Mouse (Mus musculus) myocyte (in vitro differentiated cells): ENCODE results near the gene Herc4. TPM values are rescaled to one million over a fixed set of nuclear protein-coding genes. Genes with fewer than 3 reads are reported as not detected.

ENCODE experiments used
- H3K27me3 ChIP-seq: one replicate; pipeline ENCODE4 v1.6.1; 2011; ENCODE audit not compliant: control insufficient read depth, insufficient read depth, insufficient read length
- H3K36me3 ChIP-seq: one replicate; pipeline ENCODE4 v1.6.1; 2011; ENCODE audit not compliant: control insufficient read depth, insufficient read depth
- H3K4me2 ChIP-seq: one replicate; pipeline ENCODE4 v1.6.1; 2011; ENCODE audit warnings: low read depth, control low read depth
- H3K4me3 ChIP-seq: one replicate; pipeline ENCODE4 v1.5.1; 2011; ENCODE audit warnings: mild to moderate bottlenecking, control low read depth, moderate library complexity
- H3K79me2 ChIP-seq: one replicate; pipeline ENCODE4 v1.6.1; 2011; ENCODE audit not compliant: control insufficient read depth, insufficient read depth
- H3ac ChIP-seq: one replicate; pipeline ENCODE4 v1.6.1; 2011; ENCODE audit not compliant: control insufficient read depth, insufficient read length
- CEBPB ChIP-seq: IDR thresholded peaks from 2 replicates; pipeline ENCODE4 v1.6.1; 2011; ENCODE audit warnings: mild to moderate bottlenecking, moderate library complexity; ENCODE audit not compliant: poor library complexity, insufficient read depth, severe bottlenecking
- E2F4 ChIP-seq: IDR thresholded peaks from one replicate; pipeline ENCODE4 v1.6.1; 2011; ENCODE audit warnings: mild to moderate bottlenecking, control low read depth, moderate library complexity; ENCODE audit not compliant: insufficient read depth
- MAX ChIP-seq: IDR thresholded peaks from one replicate; pipeline ENCODE4 v1.6.1; 2011; ENCODE audit warnings: low read depth, mild to moderate bottlenecking, control low read depth
- MYOD1 ChIP-seq, 3 experiments: IDR thresholded peaks; one replicate each; pipeline ENCODE4 v1.6.1; 2011; ENCODE audit warnings: control low read depth in 2 of 3, low read depth in 2 of 3, mild to moderate bottlenecking in 2 of 3, moderate library complexity in 1 of 3; ENCODE audit not compliant: insufficient read length in 2 of 3, control insufficient read depth in 1 of 3
- MYOG ChIP-seq, 3 experiments: IDR thresholded peaks; one replicate each; pipeline ENCODE4 v1.6.1; 2011; ENCODE audit warnings: control low read depth in 2 of 3, low read depth in 2 of 3, mild to moderate bottlenecking in 2 of 3; ENCODE audit not compliant: insufficient read length in 2 of 3, control insufficient read depth in 1 of 3, insufficient read depth in 1 of 3
- POLR2A ChIP-seq: IDR thresholded peaks from one replicate; pipeline ENCODE4 v1.6.1; 2011; ENCODE audit warnings: low read depth, mild to moderate bottlenecking, control low read depth, moderate library complexity; ENCODE audit not compliant: insufficient read length
- POLR2AphosphoS2 ChIP-seq: IDR thresholded peaks from one replicate; pipeline ENCODE4 v1.6.1; 2011; ENCODE audit warnings: low read depth, control low read depth; ENCODE audit not compliant: insufficient read length
- REST ChIP-seq: IDR thresholded peaks from one replicate; pipeline ENCODE4 v1.6.1; 2011; ENCODE audit warnings: mild to moderate bottlenecking, control low read depth, moderate library complexity; ENCODE audit not compliant: insufficient read depth, insufficient read length
- SRF ChIP-seq: IDR thresholded peaks from one replicate; pipeline ENCODE4 v1.6.1; 2011; ENCODE audit warnings: low read depth; ENCODE audit not compliant: control insufficient read depth, insufficient read length
- TCF12 ChIP-seq: IDR thresholded peaks from one replicate; pipeline ENCODE4 v1.6.1; 2011; ENCODE audit warnings: mild to moderate bottlenecking, control low read depth; ENCODE audit not compliant: poor library complexity, insufficient read depth, severe bottlenecking
- TCF3 ChIP-seq: IDR thresholded peaks from one replicate; pipeline ENCODE4 v1.6.1; 2011; ENCODE audit warnings: low read depth, control low read depth; ENCODE audit not compliant: insufficient read length
- USF1 ChIP-seq: IDR thresholded peaks from one replicate; pipeline ENCODE4 v1.6.1; 2011; ENCODE audit warnings: low read depth, mild to moderate bottlenecking, control low read depth, moderate library complexity
- polyA plus RNA-seq: library from polyadenylated mRNA; unstranded; fragments of >200 nt; fragmentation: generic; extraction: Trizol; gene quantifications from one replicate; pipeline ENCODE4 v1.2.1, GENCODE M21; 2012; ENCODE audit warnings: missing spikeins

Herc4 gene
- polyA plus RNA-seq: 13.6 TPM

DNA sequence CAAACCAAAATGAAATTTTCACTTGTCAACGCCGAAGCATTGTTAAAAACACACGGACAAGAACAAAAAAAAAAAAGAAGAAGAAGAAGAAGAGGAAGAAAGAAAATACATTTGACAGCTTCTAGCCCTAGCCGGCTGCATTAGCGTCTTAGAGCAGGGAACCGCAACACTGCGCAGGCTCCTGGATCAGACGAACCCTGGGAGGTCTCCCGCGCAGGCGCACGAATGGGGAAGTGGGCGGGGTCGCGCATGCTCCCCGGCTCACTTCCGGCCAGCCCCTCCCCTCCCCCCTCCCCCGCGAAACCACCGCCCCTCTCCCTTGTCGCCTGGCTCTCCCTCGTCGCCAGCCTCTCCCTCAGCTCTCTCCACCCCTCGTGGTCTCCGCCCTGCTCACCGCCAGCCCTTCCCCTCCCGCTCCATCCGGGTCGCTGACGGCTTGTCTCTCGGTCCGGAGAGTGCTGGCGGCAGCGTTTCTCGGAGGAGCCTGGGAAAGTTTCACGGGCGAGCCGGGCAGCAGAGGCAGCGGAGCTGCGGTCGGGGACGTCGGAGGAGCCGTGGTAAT is at the start of gene Herc4:
Gene Herc4, plus strand, starts transcription at position 318 of the 562 bp plus-strand sequence.
- peak within 1 kb of the TSS; percentile 76 for H3K4me3 ChIP-seq
- peaks cover 42% of the 10 kb centered on the region for H3K79me2 ChIP-seq
- peaks cover 12% of the 10 kb centered on the region for H3K36me3 ChIP-seq
- H3K27me3 ChIP-seq: no peaks in the 10 kb centered on the region
- no peak for TF ChIP-seq E2F4
- TF ChIP-seq REST: no peak
- TF ChIP-seq POLR2AphosphoS2: peak; percentile 94
- peak; percentile 92 for TF ChIP-seq POLR2A
- peak in 1 of 3 experiments; percentile 42 for TF ChIP-seq MYOG (IDR thresholded peaks at IDR 0.05; ENCODE audit: control insufficient read depth in 1 of 3, insufficient read depth in 1 of 3, insufficient read length in 2 of 3, low read depth in 2 of 3)
- peak within 1 kb of the TSS; percentile 97 for H3K4me2 ChIP-seq
- peak within 1 kb of the TSS; percentile 30 for H3ac ChIP-seq

DNA sequence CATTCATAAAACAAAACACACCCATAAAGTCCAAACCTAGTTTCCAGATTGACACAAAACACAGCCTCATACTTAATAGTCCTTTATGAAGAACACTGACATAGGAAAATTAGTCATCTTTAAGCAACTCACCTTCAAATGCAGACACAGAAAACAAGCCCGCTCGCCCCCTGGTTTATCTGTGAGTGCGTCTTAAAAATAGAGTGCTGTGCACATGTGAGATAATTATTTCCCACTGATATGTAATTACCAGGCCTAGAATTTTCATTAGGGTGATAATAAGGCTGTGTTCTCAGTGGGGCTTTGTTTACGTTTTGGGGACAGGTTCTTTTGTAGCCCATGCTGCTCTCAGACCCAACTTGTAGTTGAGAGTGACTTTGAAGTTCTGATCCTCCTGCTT is 44.6 kb upstream of the Herc4 start:
- Histone ChIP-seq H3ac (no peak overlapping the region), H3K4me3 (no peak overlapping the region), H3K27me3 (no peaks in the 10 kb centered on the region), H3K4me2 (no peak overlapping the region), H3K36me3 (no peaks in the 10 kb centered on the region), H3K79me2 (no peaks in the 10 kb centered on the region)
- TF ChIP-seq TCF3: no peak
- no peak for TF ChIP-seq MAX
- TF ChIP-seq USF1: no peak

DNA sequence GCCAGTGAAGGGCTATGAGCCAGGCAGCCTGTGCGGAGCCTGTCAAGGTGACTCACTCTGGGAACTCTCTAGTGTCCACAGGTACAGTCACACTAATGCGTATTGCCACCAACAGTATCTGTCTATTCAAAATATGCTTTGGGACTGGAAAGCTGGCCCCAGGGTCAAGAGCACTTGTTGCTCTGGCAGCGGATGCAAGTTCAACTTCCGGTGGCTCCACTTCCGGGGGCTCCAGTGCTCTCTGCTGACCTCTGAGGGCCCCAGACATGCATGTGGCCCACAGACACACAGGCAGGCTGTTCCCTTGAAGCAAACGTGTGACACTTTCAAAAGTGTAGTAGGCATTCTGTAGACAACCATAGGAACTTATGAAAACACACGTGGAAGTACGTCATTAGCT is 42.1 kb upstream of the Herc4 start:
- Histone ChIP-seq H3K27me3 (no peaks in the 10 kb centered on the region), H3K4me3 (no peak overlapping the region), H3K79me2 (no peaks in the 10 kb centered on the region), H3K36me3 (no peaks in the 10 kb centered on the region), H3K4me2 (peak overlapping the region; percentile 48), H3ac (no peak overlapping the region)
- TF ChIP-seq POLR2AphosphoS2: no peak

DNA sequence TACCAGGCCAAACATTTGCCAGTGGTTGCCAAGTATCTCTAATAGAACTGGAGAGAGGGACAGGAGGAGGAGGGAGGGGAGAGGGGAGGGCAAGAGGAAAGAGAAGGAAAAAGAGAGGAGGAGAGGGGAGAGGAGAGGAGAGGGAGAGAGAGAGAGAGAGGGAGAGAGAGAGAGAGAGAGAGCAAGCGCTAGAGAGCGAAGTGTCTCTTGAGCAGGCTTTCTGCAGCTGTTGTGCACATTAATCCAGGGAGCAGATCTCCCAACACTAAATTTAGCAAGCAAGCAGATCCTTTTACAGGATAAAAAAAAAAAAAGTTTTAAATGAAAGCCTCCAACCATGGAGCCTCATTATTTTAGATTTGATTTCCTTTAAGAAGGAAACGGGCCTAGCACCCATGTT is 40.6 kb upstream of the Herc4 start:
- peak; percentile 72 for TF ChIP-seq TCF12
- TF ChIP-seq MYOD1 (IDR thresholded peaks at IDR 0.05; ENCODE audit: control insufficient read depth in 1 of 3, insufficient read length in 2 of 3, low read depth in 2 of 3): peak; percentile 88 to 92 (median 91)
- no peak for TF ChIP-seq POLR2A
- peak in 2 of 3 experiments; percentile 76 to 99 for TF ChIP-seq MYOG (IDR thresholded peaks at IDR 0.05; ENCODE audit: control insufficient read depth in 1 of 3, insufficient read depth in 1 of 3, insufficient read length in 2 of 3, low read depth in 2 of 3)
- TF ChIP-seq REST: no peak
- peak; percentile 35 for TF ChIP-seq TCF3
- no peak overlapping the region for H3ac ChIP-seq
- no peaks in the 10 kb centered on the region for H3K79me2 ChIP-seq
- H3K36me3 ChIP-seq: no peaks in the 10 kb centered on the region
- peak overlapping the region; percentile 48 for H3K4me2 ChIP-seq
- no peak overlapping the region for H3K4me3 ChIP-seq
- no peaks in the 10 kb centered on the region for H3K27me3 ChIP-seq

DNA sequence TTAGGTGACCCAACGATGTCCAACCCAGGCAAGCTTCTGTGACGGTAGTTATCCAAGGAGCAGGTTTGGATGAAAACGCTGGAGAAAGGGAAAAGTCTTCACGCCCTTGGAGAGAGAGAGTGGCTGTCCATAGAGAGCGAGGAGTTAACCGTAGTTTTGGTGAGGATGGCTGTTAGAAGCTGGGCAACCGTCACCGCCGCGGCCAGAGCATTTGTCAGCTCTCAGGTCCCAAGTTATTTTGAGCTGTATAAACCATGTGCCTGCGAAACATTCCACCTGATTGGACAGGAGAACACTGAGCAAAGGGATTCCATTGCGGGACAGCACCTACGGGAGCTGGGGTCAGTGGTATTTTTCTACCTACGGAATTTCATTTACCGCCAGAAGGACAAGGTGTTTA is 39.9 kb upstream of the Herc4 start, which contains the start of gene Mypn:
Gene Mypn, minus strand, starts transcription at position 225 of the 400 bp plus-strand sequence.
- TF ChIP-seq MAX (no peak), TCF3 (no peak), MYOD1 (IDR thresholded peaks at IDR 0.05; ENCODE audit: control insufficient read depth in 1 of 3, insufficient read length in 2 of 3, low read depth in 2 of 3) (no peak), POLR2A (no peak), E2F4 (no peak), POLR2AphosphoS2 (no peak), REST (no peak), TCF12 (no peak), SRF (no peak), MYOG (IDR thresholded peaks at IDR 0.05; ENCODE audit: control insufficient read depth in 1 of 3, insufficient read depth in 1 of 3, insufficient read length in 2 of 3, low read depth in 2 of 3) (no peak), CEBPB (no peak), USF1 (no peak)
- Histone ChIP-seq H3K4me3 (no peak within 1 kb of the TSS), H3K27me3 (no peaks in the 10 kb centered on the region), H3K79me2 (no peaks in the 10 kb centered on the region), H3ac (no peak within 1 kb of the TSS), H3K36me3 (no peaks in the 10 kb centered on the region), H3K4me2 (peak within 1 kb of the TSS; percentile 48)

DNA sequence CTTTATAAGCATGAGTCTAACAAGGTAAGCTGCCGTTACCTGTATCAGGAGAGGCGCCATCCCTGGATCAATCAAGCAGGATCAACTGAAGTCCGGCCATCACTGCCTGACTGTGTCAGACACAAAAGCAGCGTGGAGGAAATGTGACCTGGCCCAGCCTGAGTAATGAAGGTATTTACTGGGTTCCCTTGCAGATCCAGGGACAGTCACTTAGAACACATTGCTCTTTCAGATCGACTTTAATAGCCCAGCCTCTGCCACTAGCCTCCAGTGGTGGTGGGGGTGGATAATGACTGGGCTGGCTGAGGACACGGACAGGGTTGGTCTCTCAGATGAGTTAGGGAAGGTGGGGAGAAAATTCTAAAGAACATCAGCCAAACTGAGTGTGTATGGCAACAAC is 34.7 kb upstream of the Herc4 start:
- Histone ChIP-seq H3K4me2 (no peak overlapping the region), H3K36me3 (no peaks in the 10 kb centered on the region), H3K4me3 (no peak overlapping the region), H3ac (no peak overlapping the region), H3K79me2 (no peaks in the 10 kb centered on the region), H3K27me3 (no peaks in the 10 kb centered on the region)
- TF ChIP-seq MYOD1 (IDR thresholded peaks at IDR 0.05; ENCODE audit: control insufficient read depth in 1 of 3, insufficient read length in 2 of 3, low read depth in 2 of 3): no peak
- no peak for TF ChIP-seq USF1
- no peak for TF ChIP-seq TCF3
- TF ChIP-seq REST: no peak
- TF ChIP-seq TCF12: no peak
- no peak for TF ChIP-seq POLR2A
- no peak for TF ChIP-seq SRF
- TF ChIP-seq MAX: no peak
- no peak for TF ChIP-seq MYOG (IDR thresholded peaks at IDR 0.05; ENCODE audit: control insufficient read depth in 1 of 3, insufficient read depth in 1 of 3, insufficient read length in 2 of 3, low read depth in 2 of 3)
- TF ChIP-seq CEBPB: no peak
- no peak for TF ChIP-seq POLR2AphosphoS2
- no peak for TF ChIP-seq E2F4
